Mouse (Mus musculus) layer of hippocampus, postnatal 10 days (tissue): ENCODE data around the gene Dvl3. TPM values are rescaled to one million over a fixed set of nuclear protein-coding genes. Genes with fewer than 3 reads are reported as not detected.

Experiments
- DNase-seq, 2 experiments: peaks; one replicate each; pipeline ENCODE4 v3.0.0; 2021; ENCODE audit warnings: low spot score in 2 of 2
- total RNA-seq, 2 experiments: library from RNA; stranded (reverse); gene quantifications; 2 replicates each; pipeline ENCODE4 v1.2.3; 2021

The Dvl3 gene
- total RNA-seq, 2 experiments from 2014 or later: 83.1 to 87.2 TPM

GRCm38 (mm10) chr16:20496671-20497600 lies 19.8 kb upstream of the Dvl3 start:
- DNase-seq: peak; percentile 51 to 61

DNA sequence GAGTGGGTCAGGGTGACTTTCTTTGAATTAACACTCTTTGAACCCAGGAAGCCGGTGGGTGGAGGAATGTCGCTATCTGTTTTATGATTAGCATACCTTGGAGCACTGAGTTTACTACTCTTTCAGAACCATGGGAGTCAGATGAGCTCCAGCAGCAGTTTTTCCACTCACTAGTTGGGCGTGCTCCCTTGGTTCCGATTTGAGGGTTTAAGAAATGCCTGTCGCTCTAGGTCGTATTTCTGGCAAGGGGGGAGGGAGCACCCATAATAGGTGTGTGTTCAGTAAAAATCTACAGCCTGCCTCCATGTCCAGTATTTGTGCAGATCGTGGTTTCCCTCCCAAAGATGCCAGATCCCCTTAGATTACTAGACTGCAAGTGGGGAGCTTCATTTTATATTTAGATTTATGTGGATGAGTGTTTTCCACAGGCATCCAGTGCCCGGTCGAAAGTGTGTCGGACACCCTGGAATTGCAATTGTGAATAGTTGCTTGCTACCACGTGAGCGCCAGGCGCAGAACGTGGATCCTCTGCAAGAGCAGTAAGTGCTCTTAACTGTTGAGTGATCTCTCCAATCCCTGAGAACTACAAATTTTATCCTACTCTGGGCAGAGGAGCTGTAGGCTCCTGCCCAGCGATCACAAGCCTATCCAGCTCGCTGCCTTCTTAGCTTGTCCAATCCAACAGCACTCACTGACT lies 18.7 kb upstream of the Dvl3 start:
- DNase-seq: no peak

GRCm38 (mm10) chr16:20498677-20499475 lies 17.9 kb upstream of the Dvl3 start, which contains the start of gene Eif2b5:
Eif2b5 (plus strand) TSS chr16:20498817.
- DNase-seq: peak; percentile 90 to 93

- no peak for DNase-seq
Observed at GRCm38 (mm10) chr16:20506000-20506399, 10.8 kb upstream of the Dvl3 start.

GRCm38 (mm10) chr16:20509349-20509748 lies 7.4 kb upstream of the Dvl3 start:
- DNase-seq: peak in 1 of 2 experiments; percentile 38

- no peak for DNase-seq
Observed at GRCm38 (mm10) chr16:20511277-20511847, 5.4 kb upstream of the Dvl3 start.

DNA sequence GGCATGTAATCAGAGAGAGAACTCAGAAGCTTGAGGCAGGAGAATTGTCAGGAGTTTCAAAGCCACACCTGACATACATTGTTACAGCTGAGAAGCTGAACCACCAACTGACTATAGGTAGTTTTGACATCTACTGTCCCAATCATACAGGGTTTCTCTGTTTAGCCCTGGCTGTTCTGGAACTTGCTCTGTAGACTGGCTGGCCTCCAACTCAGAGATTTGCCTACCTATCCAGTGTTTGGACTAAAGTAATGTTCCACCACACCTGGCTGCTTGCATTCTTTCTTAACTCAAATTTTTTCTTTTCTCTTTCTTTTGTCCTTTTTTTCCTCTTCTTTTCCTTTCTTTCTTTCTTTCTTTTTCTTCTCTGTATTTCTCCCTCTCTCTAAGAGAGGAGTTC lies 750 bp upstream of the Dvl3 start:
- DNase-seq: no peak

DNA sequence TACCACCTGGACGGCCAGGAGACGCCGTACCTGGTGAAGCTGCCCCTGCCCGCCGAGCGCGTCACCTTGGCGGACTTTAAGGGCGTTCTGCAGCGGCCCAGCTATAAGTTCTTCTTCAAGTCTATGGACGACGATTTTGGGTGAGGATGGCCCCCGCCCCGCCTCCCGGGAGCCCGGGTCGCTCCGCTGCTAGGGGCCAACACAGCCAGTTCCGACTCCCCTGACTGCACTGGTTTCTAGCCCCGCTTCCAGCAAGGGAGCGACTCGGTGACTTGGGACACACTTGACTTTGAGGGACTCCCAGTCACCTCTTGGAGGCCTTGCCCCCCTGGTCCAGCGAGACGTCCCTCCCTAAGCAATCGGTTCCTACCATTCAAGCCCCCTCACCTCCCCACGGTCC lies 434 bp downstream of the Dvl3 start:
- peak in 1 of 2 experiments; percentile 38 for DNase-seq

- DNase-seq: peak; percentile 21 to 35
Observed at GRCm38 (mm10) chr16:20517701-20518374, 1.1 kb downstream of the Dvl3 start.

DNA sequence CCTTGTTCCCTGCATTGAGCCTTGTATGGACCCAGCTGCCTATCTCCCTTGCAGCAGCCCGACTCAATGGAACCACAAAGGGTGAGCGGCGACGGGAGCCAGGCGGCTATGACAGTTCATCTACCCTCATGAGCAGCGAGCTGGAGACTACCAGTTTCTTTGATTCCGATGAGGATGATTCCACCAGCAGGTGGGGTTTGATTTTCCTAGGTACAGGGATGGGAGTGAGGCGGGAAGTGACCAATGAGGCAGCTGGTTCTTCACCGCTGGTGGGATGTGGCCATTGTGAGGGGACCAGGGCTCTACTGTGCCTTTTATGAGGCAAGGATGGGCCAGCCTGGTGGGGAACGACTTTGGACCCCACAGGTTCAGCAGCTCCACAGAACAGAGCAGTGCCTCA lies 7.1 kb downstream of the Dvl3 start:
- no peak for DNase-seq

DNA sequence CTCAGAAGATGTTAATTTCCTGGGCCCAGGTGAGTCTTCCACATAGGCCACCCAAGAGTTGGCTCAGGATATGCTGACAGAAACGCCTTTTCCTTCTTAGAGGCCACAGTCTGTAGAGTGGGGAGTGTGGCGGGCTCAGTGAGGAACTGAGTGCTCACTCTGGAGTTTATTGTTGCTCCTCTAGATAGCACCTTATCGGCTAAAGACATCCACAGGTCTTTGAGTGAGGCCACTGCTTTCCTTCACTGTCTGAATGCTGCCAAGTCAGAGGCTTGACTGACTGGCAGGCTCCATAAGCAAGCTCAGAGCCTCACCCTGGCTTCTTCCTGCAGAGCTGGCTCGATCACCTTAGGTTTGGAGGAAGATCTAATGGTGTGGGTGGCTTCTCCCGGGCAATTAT lies 12.0 kb downstream of the Dvl3 start:
- no peak for DNase-seq

- no peak for DNase-seq
Observed at GRCm38 (mm10) chr16:20529375-20529774, 12.6 kb downstream of the Dvl3 start.

GRCm38 (mm10) chr16:20530941-20531340 lies 14.2 kb downstream of the Dvl3 start:
- DNase-seq: no peak

DNA sequence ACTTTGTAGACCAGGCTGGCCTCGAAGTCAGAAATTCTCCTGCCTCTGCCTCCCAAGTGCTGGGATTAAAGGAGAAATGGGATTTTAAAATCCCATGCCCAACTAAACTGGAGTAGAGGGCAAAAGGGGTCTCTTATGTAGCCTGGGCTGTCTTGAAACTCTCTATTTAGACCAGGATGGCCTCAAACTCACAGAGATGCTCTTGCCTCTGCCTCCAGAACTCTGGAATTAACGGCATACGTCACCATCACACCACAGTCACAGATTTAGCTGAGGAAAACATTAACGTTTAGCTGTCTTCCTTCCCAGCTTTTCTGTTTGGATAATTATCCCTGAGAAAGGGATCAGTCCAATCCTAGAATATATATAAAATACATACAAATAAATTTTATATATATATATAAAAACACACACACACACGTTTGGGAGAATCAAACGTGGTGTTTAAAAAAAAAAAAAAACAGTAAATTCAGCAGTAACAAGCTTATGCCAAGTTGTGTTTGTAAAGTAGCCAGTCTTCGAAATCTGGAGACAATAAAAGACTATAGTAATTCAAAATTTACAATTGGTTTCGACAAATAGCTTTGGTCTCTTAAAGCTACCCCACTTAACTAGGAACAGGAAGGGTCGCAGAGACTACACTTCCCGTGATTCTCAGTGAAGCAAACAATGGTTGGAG lies 18.0 kb downstream of the Dvl3 start:
- no peak for DNase-seq

DNA sequence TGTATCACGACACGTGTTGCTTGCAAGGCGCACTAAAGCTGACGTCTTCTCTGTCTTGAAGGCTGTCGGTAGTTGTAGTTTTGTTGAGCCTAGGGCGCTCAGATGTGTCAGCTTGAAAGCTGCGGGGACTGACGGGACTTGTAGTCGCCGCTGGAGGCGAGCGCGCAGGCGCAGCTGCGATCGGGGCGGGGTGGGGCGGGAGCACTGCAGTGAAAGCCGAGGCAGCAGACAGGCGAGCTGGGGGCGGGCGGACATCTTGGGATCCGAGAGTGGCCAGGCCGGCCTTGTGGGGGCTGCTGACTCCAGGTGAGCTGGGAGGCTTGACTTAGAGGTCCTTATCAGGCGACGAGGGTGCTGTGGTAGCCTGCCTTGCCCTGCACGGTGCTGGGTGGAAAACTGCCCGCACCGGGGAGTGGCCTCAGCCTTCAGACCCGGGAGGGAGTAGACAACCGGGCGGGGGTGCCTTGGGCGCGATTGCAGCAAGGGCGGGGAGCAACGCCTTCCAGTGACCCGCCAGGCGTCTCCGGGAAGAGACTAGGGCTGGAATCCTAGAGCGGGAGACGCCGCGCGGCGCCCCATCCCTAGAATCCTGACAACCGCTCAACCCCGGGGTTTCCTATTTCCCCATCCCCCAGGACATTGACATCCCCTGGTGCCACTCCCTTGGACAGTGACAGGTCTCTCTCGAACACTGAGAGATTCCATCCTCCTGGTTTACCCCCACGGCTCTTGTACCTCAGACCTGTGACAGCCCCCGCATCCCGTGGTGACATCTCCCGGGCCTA lies 18.7 kb downstream of the Dvl3 start, which contains the start of gene Ap2m1:
Ap2m1 (plus strand) TSS at position 183 of the 785 bp plus-strand sequence.
- peak; percentile 85 to 90 for DNase-seq

- DNase-seq: no peak
Observed at GRCm38 (mm10) chr16:20536081-20536665, 19.4 kb downstream of the Dvl3 start.

DNA sequence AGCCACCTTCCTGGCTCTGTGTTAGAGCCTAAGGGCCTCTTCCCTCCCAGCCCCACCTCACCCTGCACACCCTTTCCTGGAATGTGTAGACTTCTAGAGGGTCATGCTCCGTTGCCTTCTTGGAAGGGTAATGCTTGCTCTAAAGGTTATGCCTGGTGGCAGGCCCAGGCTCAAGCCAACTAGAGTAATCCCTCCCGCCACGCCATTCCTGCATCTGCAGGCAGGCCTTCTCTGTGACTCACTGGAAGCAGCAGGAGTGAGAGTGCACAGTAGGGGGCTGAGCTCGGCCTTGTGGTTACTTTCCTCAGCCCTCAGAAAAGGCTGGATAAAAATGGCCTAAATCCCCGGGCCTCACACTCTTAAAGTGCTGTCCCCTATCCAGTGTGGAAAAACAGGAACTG lies 20.3 kb downstream of the Dvl3 start:
- DNase-seq: peak in 1 of 2 experiments; percentile 18

DNA sequence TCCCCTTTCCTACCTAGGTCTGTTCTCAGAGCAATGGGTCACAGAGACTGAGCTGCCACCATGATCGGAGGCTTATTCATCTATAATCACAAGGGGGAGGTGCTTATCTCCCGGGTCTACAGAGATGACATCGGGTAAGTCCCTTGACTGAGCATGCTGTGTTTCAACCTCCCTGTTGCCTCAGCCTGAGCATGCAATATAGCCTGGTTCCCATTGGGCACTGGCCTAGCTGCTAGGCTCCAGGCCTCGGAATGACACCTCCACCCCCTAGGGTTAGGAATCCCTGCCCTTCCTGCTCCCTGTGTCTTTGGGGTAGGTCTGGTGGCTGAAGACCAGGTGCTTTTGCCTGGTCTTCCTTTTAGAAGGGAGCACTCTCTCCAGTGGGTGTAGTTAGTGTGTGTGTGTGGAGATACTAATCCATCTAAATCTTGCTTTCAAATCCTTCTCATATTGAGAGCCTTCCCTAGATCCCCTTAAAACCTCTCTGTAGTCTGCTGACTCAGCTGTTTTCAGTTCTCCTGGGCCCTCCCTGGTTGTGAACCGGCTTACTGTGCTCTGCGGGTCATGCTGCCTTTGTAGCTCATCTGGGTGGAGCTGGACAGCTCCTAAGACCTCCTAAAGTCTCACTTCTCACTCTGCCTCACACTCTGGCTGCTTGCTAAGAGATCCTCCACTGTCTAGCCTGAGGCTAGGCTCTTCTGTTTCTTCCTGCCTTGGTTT lies 21.0 kb downstream of the Dvl3 start:
- DNase-seq: no peak
